Mouse (Mus musculus) ES-E14 (cell line): ENCODE results near the gene Ntm.

Experiments
- CHD2 ChIP-seq: IDR thresholded peaks from 2 replicates; pipeline ENCODE4 v1.6.1; 2014; ENCODE audit warnings: mild to moderate bottlenecking, low read depth, low read length, inconsistent platforms
- HCFC1 ChIP-seq: IDR thresholded peaks from 2 replicates; pipeline ENCODE4 v1.6.1; 2012; ENCODE audit warnings: low read length, inconsistent platforms, borderline replicate concordance; ENCODE audit not compliant: insufficient read depth
- MAFK ChIP-seq: IDR thresholded peaks from 2 replicates; pipeline ENCODE4 v1.6.1; 2014; ENCODE audit warnings: mild to moderate bottlenecking, low read depth, low read length, inconsistent platforms; ENCODE audit not compliant: insufficient read depth

- TF ChIP-seq MAFK (no peak), CHD2 (no peak), HCFC1 (no peak)
Measured at GRCm38 (mm10) chr9:29782697-29783096, 180.2 kb downstream of the Ntm start.
